Mouse (Mus musculus) embryonic facial prominence, embryonic 13.5 days (tissue): ENCODE data around the gene Ebp. TPM values are rescaled to one million over a fixed set of nuclear protein-coding genes. Genes with fewer than 3 reads are reported as not detected.

ENCODE experiments used
- ATAC-seq: fragments of 200-750 bp; cut with Nextera tagmentation; 2 replicates; pipeline ENCODE4 v1.8.0; 2017; ENCODE audit warnings: low read depth; ENCODE audit not compliant: insufficient number of reproducible peaks, insufficient read depth, low FRiP score, low TSS enrichment
- H3K27ac ChIP-seq: fragments of 300-500 bp; sonication (generic); 2 replicates; pipeline ENCODE4 v1.5.1; 2015; ENCODE audit warnings: moderate library complexity, mild to moderate bottlenecking, inconsistent platforms
- H3K27me3 ChIP-seq: fragments of 300-500 bp; sonication (generic); 2 replicates; pipeline ENCODE4 v1.6.1; 2015; ENCODE audit warnings: mild to moderate bottlenecking, inconsistent platforms
- H3K36me3 ChIP-seq: fragments of 300-500 bp; sonication (generic); 2 replicates; pipeline ENCODE4 v1.6.1; 2015; ENCODE audit warnings: mild to moderate bottlenecking, inconsistent platforms
- H3K4me1 ChIP-seq: fragments of 300-500 bp; sonication (generic); 2 replicates; pipeline ENCODE4 v1.6.1; 2015; ENCODE audit warnings: inconsistent platforms
- H3K4me2 ChIP-seq: fragments of 300-500 bp; sonication (generic); 2 replicates; pipeline ENCODE4 v1.6.1; 2015; ENCODE audit warnings: moderate library complexity, mild to moderate bottlenecking, inconsistent platforms
- H3K4me3 ChIP-seq: fragments of 300-500 bp; sonication (generic); 2 replicates; pipeline ENCODE4 v1.5.1; 2015; ENCODE audit warnings: mild to moderate bottlenecking, inconsistent platforms
- H3K9ac ChIP-seq: fragments of 300-500 bp; sonication (generic); 2 replicates; pipeline ENCODE4 v1.6.1; 2015; ENCODE audit warnings: mild to moderate bottlenecking, inconsistent platforms
- H3K9me3 ChIP-seq: fragments of 300-500 bp; sonication (generic); 2 replicates; pipeline ENCODE4 v1.6.1; 2016; ENCODE audit warnings: inconsistent platforms
- WGBS: fragments of 180-500 bp; shearing (Covaris S2); methylation state at CpG from one replicate; pipeline ENCODE4 v1.1.7; 2015; ENCODE audit warnings: mixed read lengths; 5-methylcytosine and 5-hydroxymethylcytosine counted together
- polyA plus RNA-seq: library from polyadenylated mRNA; unstranded; fragments of >200 nt; fragmentation: Nextera tagmentation; extraction: Ambion mirVana; gene quantifications from 2 replicates; pipeline ENCODE4 v1.2.1, GENCODE M21; 2015

The Ebp gene
- polyA plus RNA-seq: 36.2 and 39.3 TPM in 2 replicates

DNA sequence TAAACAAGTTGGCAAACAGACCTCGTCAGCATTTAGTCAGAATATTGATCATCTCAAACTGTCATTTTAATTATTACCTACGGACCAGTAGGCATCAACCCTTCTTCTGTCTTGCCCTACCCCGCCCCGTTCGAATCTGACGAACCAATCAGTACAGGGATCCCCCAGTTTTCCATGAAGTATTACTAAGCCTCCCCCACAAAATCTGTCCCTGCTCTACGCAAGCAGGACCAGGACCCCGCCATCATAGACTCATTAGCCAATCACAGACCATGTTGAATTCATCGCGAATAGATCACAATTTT, at the start of gene Ebp:
Gene Ebp, minus strand, starts transcription at position 94 of the 305 bp plus-strand sequence.
- no peaks in the 10 kb centered on the region for H3K27me3 ChIP-seq
- no peaks in the 10 kb centered on the region for H3K4me1 ChIP-seq
- H3K4me3 ChIP-seq: peak within 1 kb of the TSS; percentile 57
- 22% methylated on average over 10 of the region's 10 CpGs for WGBS
- ATAC-seq: no peak
- no peaks in the 10 kb centered on the region for H3K9me3 ChIP-seq
- peak within 1 kb of the TSS; percentile 70 for H3K9ac ChIP-seq
- H3K4me2 ChIP-seq: peak within 1 kb of the TSS; percentile 63
- H3K27ac ChIP-seq: peak within 1 kb of the TSS; percentile 28; the same call in 1 of the 2 replicates
- no peaks in the 10 kb centered on the region for H3K36me3 ChIP-seq

GRCm38 (mm10) chrX:8238804-8239395, 45.6 kb upstream of the Ebp start:
- Histone ChIP-seq H3K4me2 (no peak overlapping the region), H3K9ac (no peak overlapping the region), H3K4me3 (no peak overlapping the region), H3K9me3 (no peaks in the 10 kb centered on the region; the same call in 1 of the 2 replicates), H3K27ac (no peak overlapping the region), H3K4me1 (no peaks in the 10 kb centered on the region), H3K27me3 (no peaks in the 10 kb centered on the region), H3K36me3 (0 out of 2 replicates have a peak, but pooled peaks cover 3% of the 10 kb centered on the region)
- WGBS: 72% methylated on average over 13 of the region's 13 CpGs
- peak; percentile 48; the same call in 1 of the 2 replicates for ATAC-seq

DNA sequence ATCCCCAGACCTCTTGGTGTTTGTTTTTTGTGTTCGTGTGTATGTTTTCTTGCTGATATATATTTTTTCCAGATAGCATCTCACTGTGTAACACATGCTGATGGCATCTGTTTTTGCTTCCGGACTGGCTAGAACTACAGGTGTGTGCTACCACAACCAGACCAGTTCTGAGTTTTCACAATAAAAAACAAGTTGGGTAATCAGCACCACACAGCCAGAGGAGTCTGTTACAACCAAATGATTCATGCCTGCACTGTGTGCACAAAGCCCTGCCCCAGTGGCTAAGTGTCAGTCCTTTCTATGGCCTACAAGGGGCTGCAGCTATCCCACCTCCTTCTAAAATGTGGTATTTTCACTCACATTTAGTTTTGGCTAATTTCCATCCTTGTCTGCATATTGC, 43.4 kb upstream of the Ebp start:
- ATAC-seq: no peak
- 69% methylated on average over 2 of the region's 2 CpGs for WGBS
- H3K27me3 ChIP-seq: no peaks in the 10 kb centered on the region
- no peak overlapping the region for H3K9ac ChIP-seq
- 0 out of 2 replicates have a peak, but pooled peaks cover 3% of the 10 kb centered on the region for H3K36me3 ChIP-seq
- no peaks in the 10 kb centered on the region; the same call in 1 of the 2 replicates for H3K9me3 ChIP-seq
- H3K4me3 ChIP-seq: no peak overlapping the region
- H3K4me2 ChIP-seq: no peak overlapping the region
- no peaks in the 10 kb centered on the region for H3K4me1 ChIP-seq
- no peak overlapping the region for H3K27ac ChIP-seq

DNA sequence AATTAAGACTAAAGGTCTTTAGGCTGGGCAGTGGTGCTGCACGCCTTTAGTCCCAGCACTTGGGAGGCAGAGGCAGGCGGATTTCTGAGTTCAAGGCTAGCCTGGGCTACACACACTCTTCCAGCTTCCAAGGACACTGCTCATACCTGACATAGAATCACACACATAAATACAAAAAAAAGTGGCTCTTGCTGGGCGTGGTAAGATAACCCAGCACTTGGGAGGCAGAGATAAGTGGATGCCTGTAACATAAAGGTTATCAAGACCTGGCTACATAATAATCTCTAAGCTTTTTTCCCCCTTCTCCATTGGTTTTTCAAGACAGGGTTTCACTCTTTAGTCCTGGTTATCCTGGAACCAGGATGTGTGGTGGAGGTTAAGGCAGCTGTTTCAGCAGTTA, 40.3 kb upstream of the Ebp start:
- Histone ChIP-seq H3K9ac (no peak overlapping the region), H3K9me3 (no peaks in the 10 kb centered on the region; the same call in 1 of the 2 replicates), H3K4me1 (no peaks in the 10 kb centered on the region), H3K4me3 (no peak overlapping the region), H3K27me3 (no peaks in the 10 kb centered on the region), H3K27ac (no peak overlapping the region), H3K4me2 (no peak overlapping the region), H3K36me3 (no peaks in the 10 kb centered on the region)
- ATAC-seq: no peak
- 74% methylated on average over 3 of the region's 3 CpGs for WGBS

DNA sequence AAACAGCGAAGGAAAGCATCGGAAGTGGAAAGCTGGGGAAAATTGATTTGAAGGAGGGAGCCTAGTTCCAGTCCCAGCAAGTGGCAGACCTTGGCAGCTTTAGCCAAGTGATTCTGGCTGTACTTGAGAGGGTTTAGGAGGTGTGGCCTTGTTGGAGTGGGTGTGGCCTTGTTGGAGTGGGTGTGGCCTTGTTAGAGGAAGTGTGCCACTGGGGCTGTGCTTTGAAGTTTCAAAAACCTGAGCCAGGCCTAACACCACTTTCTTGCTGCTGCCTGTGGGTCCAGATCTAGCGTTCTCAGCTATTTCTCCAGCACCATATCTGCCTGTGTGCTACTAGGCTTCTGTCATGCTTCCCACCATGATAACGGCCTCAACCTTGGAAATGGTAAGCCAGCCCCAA, 37.0 kb upstream of the Ebp start:
- H3K4me3 ChIP-seq: no peak overlapping the region
- no peak overlapping the region for H3K4me2 ChIP-seq
- WGBS: 76% methylated on average over 4 of the region's 4 CpGs
- H3K27me3 ChIP-seq: no peaks in the 10 kb centered on the region
- no peak overlapping the region for H3K9ac ChIP-seq
- H3K36me3 ChIP-seq: no peaks in the 10 kb centered on the region
- H3K4me1 ChIP-seq: no peaks in the 10 kb centered on the region
- H3K27ac ChIP-seq: no peak overlapping the region
- ATAC-seq: no peak
- no peaks in the 10 kb centered on the region for H3K9me3 ChIP-seq

DNA sequence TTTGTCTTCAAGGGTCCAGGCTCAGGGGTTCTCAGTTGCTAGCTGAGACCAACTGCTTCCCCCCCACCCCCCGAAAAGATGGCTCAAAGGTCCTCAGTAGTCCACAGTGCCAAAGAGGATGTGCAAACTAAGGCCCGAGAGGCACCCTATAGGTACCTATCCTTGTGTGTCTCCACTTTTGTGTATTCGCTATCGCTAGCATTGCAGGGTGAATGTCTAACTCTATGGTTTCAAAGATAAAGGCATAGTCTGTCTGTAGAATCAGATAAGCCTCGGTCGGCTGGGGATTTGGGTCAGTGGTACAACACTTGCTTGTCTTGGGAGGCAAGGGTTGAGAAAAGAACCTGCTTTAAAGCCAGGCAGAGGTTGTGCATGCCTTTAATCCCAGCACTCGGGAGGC, 30.2 kb upstream of the Ebp start:
- WGBS: 86% methylated on average over 7 of the region's 7 CpGs
- H3K4me1 ChIP-seq: no peaks in the 10 kb centered on the region
- no peak overlapping the region for H3K4me2 ChIP-seq
- H3K27ac ChIP-seq: no peak overlapping the region
- H3K9me3 ChIP-seq: no peaks in the 10 kb centered on the region
- no peaks in the 10 kb centered on the region for H3K27me3 ChIP-seq
- no peak for ATAC-seq
- no peak overlapping the region for H3K4me3 ChIP-seq
- no peak overlapping the region for H3K9ac ChIP-seq
- no peaks in the 10 kb centered on the region for H3K36me3 ChIP-seq

DNA sequence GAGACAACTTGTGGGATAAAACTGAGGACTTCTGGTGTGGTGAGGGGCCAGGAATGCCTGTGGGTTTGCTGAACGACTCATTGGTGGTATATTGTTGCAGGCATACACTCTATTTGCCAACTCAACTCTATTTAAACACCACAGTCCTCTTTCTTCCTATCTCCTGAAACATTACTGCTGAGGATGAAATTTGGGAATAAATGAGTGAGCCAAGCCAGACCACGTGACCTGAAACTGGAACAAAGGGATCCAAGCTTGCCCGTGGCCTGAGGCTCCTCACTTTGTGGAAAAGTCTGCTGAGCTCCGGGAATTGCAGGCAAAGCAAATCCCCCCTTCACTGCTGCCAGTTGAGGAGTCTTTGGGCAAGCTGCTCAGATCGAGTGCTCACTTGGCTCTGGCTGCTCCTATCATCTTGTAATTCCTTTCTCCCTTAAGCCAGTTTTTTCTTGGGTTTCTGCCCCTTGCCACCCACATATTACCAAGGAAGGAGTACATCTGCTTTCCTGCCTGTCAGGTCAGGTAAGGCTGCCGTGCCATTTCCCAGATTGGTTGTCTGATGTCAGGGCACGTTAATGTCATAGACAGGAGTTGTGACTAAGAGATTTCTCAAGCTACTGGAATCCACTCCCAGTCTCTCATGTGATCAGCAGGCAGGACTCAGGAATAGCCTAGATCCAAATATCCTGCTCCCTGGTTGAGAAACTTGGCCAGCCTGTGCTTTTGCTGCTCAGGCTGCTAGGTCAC, 29.5 kb upstream of the Ebp start:
- peak overlapping the region; percentile 60; the same call in 1 of the 2 replicates for H3K27ac ChIP-seq
- no peak for ATAC-seq
- H3K4me2 ChIP-seq: no peak overlapping the region
- H3K9ac ChIP-seq: no peak overlapping the region
- H3K27me3 ChIP-seq: no peaks in the 10 kb centered on the region
- H3K4me3 ChIP-seq: no peak overlapping the region
- H3K9me3 ChIP-seq: no peaks in the 10 kb centered on the region
- no peaks in the 10 kb centered on the region for H3K36me3 ChIP-seq
- 39% methylated on average over 7 of the region's 7 CpGs for WGBS
- H3K4me1 ChIP-seq: no peaks in the 10 kb centered on the region

GRCm38 (mm10) chrX:8222296-8222677, 29.0 kb upstream of the Ebp start:
- H3K9ac ChIP-seq: no peak overlapping the region
- H3K9me3 ChIP-seq: no peaks in the 10 kb centered on the region
- H3K4me3 ChIP-seq: no peak overlapping the region
- no peaks in the 10 kb centered on the region for H3K4me1 ChIP-seq
- H3K4me2 ChIP-seq: no peak overlapping the region
- no peak overlapping the region for H3K27ac ChIP-seq
- no peak for ATAC-seq
- 71% methylated on average over 3 of the region's 3 CpGs for WGBS
- H3K36me3 ChIP-seq: no peaks in the 10 kb centered on the region
- H3K27me3 ChIP-seq: no peaks in the 10 kb centered on the region

DNA sequence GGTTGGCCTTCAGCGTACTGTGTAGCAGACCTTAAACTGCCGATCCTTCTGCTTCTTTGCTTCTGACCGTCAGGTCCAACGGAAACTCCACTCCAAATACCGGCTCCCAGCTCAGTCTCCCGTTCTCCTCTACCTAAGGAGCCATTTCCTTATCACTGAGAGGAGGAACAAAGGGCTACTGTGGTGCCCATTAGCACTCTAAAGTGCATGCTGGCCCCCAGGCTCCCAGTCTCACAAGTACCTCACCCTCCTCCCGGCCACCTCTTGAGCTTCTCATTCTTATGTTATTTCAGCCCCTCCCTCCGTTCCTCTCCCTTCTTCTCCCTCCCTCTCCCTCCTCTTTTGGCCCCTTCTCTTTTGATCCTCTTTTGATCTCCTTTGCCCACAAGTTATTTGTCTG, 26.3 kb upstream of the Ebp start:
- 39% methylated on average over 8 of the region's 8 CpGs for WGBS

DNA sequence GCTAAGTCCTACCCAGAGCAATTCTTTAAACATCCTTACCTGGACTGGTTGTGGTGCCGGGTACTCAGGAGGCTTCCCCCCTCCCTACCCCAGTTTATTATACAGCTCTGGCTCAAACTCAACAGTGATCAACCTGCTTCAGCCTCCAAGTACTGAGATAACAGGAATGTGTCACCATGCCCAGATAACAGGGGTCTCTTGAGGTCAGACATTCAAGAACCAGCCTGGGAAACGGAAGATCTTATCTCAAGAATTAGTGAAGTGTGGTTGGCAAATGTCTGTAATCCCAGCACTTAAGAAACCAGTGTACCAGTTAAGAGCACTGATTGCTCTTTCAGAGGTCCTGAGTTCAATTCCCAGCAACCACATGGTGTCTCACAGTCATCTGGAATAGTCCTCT, 24.8 kb upstream of the Ebp start:
- H3K4me3 ChIP-seq: no peak overlapping the region
- no peaks in the 10 kb centered on the region for H3K36me3 ChIP-seq
- no peak overlapping the region for H3K9ac ChIP-seq
- H3K27me3 ChIP-seq: no peaks in the 10 kb centered on the region
- no peaks in the 10 kb centered on the region for H3K4me1 ChIP-seq
- no peak for ATAC-seq
- WGBS: 56% methylated on average over 2 of the region's 2 CpGs
- no peak overlapping the region for H3K27ac ChIP-seq
- no peak overlapping the region for H3K4me2 ChIP-seq
- H3K9me3 ChIP-seq: no peaks in the 10 kb centered on the region

More for the DNA sequence above, 26.3 kb upstream of the Ebp start:
- H3K27ac ChIP-seq: no peak overlapping the region
- no peak for ATAC-seq
- no peaks in the 10 kb centered on the region for H3K9me3 ChIP-seq
- H3K9ac ChIP-seq: no peak overlapping the region
- no peak overlapping the region for H3K4me2 ChIP-seq
- no peak overlapping the region for H3K4me3 ChIP-seq
- H3K36me3 ChIP-seq: no peaks in the 10 kb centered on the region
- no peaks in the 10 kb centered on the region for H3K27me3 ChIP-seq
- no peaks in the 10 kb centered on the region for H3K4me1 ChIP-seq

- WGBS: 28% methylated on average over 6 of the region's 6 CpGs
- no peaks in the 10 kb centered on the region for H3K4me1 ChIP-seq
- ATAC-seq: no peak
Observed at GRCm38 (mm10) chrX:8217383-8217782, 24.1 kb upstream of the Ebp start.

GRCm38 (mm10) chrX:8211490-8212207, 18.3 kb upstream of the Ebp start:
- H3K4me3 ChIP-seq: no peak overlapping the region
- no peaks in the 10 kb centered on the region for H3K9me3 ChIP-seq
- no peaks in the 10 kb centered on the region for H3K4me1 ChIP-seq
- 75% methylated on average over 7 of the region's 7 CpGs for WGBS
- H3K27ac ChIP-seq: no peak overlapping the region
- no peaks in the 10 kb centered on the region for H3K36me3 ChIP-seq
- H3K27me3 ChIP-seq: no peaks in the 10 kb centered on the region
- no peak overlapping the region for H3K4me2 ChIP-seq
- H3K9ac ChIP-seq: no peak overlapping the region
- no peak for ATAC-seq

More at GRCm38 (mm10) chrX:8217383-8217782, 24.1 kb upstream of the Ebp start:
- no peak overlapping the region for H3K4me2 ChIP-seq
- H3K27me3 ChIP-seq: no peaks in the 10 kb centered on the region
- no peaks in the 10 kb centered on the region for H3K36me3 ChIP-seq
- no peak overlapping the region for H3K27ac ChIP-seq
- no peak overlapping the region for H3K9ac ChIP-seq
- no peak overlapping the region for H3K4me3 ChIP-seq
- H3K9me3 ChIP-seq: no peaks in the 10 kb centered on the region
